Mouse (Mus musculus): Measurements from ENCODE around the gene Trim54. TPM values are rescaled to one million over a fixed set of nuclear protein-coding genes. Genes with fewer than 3 reads are reported as not detected.

Trim54 gene
- polyA plus RNA-seq, 1 experiment from 2014 or later = not detected

- Histone ChIP-seq H3K9me3 (no peaks in the 10 kb centered on the region), H3K27ac (no peak overlapping the region), H3K27me3 (ENCODE audit: poor library complexity, severe bottlenecking) (peaks cover 77% of the 10 kb centered on the region), H3K4me3 (no peak overlapping the region), H3K4me1 (peaks cover 33% of the 10 kb centered on the region), H3K36me3 (replicated peaks) (no peaks in the 10 kb centered on the region)
- 81% methylated on average over 2 of the region's 2 CpGs for WGBS
- DNase-seq (ENCODE audit: extremely low spot score, low spot score) = no peak
These were observed 29.4 kb upstream of the Trim54 start for GRCm38 (mm10) chr5:31087131-31087530.

DNA sequence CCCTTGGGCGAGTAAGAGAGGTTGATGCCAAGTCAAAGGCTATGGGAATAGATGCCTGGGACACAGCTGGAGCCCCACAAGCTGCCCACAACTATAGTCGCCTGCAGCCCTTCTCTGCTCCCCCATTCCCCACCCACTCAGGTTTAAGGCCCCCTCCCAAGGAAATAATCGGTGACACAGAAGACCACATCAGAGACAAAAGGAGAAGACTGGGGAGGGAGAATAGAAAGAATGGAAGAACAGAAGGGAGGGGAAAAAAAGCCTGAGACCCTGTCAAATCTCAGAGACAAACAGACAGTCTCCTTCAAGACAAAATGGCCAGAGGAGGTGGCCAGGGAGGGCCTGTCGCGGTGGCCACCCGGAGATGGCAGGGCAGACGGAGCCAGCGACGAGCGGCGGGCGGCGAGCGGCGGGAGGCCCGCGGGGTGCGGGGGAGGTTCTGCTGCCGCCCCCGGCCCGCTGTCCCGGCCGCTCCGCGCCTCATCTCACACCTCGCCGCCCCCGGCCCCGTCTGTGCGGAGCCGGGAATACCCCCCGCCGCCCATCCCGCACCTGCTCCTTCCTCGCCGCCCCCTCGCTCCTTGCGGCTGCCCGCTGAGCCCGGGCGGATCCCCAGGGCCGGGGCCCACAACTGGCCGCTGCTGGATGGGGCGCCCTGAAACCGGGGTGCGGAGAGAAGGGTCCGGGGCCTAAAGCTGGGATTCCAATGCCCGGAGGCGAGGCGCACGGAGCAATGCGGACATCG is 24.1 kb upstream of the Trim54 start:
- Histone ChIP-seq H3K4me1 (peaks cover 44% of the 10 kb centered on the region), H3K27me3 (ENCODE audit: poor library complexity, severe bottlenecking) (peaks cover 100% of the 10 kb centered on the region), H3K27ac (0 out of 2 replicates have a peak overlapping the region, but pooled peaks have one; percentile 11), H3K4me3 (peak overlapping the region; percentile 52), H3K9me3 (no peaks in the 10 kb centered on the region), H3K36me3 (replicated peaks) (no peaks in the 10 kb centered on the region)
- 2% methylated on average over 45 of the region's 53 CpGs for WGBS
- no peak for DNase-seq (ENCODE audit: extremely low spot score, low spot score)

DNA sequence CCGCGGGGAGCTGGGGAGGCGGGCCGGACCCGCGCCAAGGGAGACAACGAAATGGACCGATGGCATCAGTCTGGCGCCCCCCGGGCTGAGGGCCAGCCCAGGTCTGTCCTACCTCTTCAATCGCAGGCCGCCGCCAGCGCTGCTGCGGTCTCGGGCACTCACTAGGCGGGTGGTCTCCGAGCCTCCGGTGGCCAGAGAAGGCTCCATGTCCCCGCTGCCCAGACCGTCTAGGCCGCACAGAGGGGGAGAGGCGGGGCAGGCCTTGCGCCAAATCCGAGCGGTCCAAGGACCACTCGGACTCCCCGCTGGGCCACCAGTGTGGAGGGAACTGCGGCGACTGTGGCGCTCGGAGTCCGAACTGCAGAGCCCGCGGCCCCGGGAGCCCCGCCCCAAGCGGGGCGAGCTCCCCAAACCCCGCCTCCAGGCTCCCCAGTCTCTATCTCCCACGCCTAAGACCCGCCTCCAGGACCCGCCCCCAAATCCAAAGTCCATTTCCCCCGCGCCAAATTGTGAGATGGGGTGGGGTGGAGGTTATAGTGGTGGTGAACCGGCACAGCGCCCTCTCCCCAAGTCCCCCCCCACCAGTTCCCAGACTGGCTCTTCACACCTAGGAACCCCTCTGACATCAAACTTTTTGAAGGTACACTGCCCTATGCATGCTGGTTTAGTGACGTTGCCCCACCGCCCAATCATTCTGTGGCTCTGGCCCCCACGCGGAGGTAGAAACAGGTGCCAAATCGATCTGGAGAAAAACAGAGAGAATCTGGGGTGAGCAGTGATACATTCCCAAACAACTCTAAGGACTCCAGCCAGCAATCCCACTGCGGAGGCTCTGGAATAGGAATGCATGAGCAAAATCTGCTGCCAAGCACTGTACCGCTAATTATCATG is 23.1 kb upstream of the Trim54 start:
- 0 out of 2 replicates have a peak overlapping the region, but pooled peaks have one; percentile 11 for H3K27ac ChIP-seq
- under 1% methylated on average over 54 of the region's 54 CpGs for WGBS
- no peak for DNase-seq (ENCODE audit: extremely low spot score, low spot score)
- H3K27me3 ChIP-seq (ENCODE audit: poor library complexity, severe bottlenecking) = peaks cover 100% of the 10 kb centered on the region
- H3K36me3 ChIP-seq (replicated peaks) = no peaks in the 10 kb centered on the region
- H3K4me3 ChIP-seq = peak overlapping the region; percentile 52
- H3K4me1 ChIP-seq = peaks cover 44% of the 10 kb centered on the region
- H3K9me3 ChIP-seq = no peaks in the 10 kb centered on the region

DNA sequence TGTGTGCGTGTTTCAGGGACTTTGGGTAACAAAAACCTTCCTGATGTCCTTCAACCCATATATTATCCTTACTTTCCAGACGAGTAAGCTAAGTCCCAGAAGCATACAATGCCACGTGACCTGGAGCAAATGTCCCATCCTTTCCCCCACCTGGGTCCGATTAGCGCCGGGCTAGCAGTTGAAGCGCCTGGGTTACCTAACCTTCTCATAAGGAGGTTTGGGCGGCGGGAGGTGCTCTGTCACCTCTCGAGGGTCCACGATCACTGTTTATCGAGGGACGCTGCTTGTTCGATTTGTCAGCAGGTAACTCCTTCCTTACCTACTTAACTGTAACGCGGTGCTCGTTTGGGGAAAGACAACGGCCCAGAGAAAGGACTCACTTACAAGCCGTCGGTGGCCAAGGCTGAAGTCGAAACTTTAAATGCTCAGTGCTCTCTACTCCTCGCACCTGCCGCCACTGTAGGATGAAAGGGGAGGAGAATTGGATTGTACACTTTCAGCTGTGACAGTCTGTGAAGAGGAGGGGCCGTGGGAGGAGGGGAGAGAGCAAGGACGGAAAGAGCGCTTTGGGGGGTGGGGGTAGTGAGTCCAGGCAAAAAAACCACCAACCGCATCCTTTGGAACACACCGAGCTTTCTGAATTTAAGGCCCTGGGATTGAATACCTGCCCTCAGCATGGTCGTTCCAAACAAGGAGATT is 22.3 kb upstream of the Trim54 start:
- 2% methylated on average over 29 of the region's 29 CpGs for WGBS
- no peak overlapping the region for H3K27ac ChIP-seq
- DNase-seq (ENCODE audit: extremely low spot score, low spot score) = peak; percentile 49
- no peaks in the 10 kb centered on the region for H3K36me3 ChIP-seq (replicated peaks)
- H3K27me3 ChIP-seq (ENCODE audit: poor library complexity, severe bottlenecking) = peaks cover 100% of the 10 kb centered on the region
- H3K4me3 ChIP-seq = peak overlapping the region; percentile 52
- no peaks in the 10 kb centered on the region for H3K9me3 ChIP-seq
- H3K4me1 ChIP-seq = peaks cover 44% of the 10 kb centered on the region

DNA sequence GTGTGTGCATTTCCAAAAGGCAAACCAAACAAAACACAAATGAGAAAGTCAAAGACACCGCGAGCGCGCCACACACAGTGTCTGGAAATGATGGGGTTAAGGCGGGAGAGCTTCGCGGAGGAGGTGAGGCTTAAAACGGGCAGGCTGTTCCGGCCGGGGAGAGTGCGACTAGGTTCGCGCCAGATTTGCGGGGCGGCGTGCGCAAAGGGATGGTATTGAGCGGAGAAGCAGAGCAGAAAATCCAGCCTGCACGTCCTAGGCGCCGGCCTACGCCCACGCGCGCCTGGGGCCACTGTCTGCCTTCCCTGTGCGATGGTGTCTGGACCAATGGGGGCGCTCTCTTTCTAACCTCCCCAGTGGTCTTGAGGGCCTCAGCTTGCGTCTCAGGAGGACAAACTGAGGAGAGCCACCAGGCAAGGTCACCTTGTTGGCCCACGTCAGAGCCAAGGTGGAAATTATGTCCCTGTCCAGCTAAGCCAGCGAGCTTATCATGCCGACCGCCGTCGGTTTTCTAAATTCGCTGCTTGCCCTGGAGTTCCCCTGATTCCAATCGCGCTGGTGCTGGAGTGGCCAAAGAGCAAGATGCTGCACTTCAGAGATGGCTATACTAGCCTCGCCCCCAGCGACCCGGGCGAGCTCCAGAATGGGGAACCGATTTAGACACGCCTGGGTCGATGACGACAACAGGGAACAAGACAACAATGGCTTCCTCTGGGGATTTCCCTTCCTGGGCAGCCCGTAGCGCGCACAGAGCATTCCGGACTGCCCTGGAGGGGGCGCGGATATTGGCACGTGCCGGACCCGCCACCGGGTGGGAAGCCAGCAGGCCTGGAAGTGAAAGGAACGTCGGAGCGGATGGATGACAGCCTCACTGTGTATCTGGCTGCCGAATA is 21.5 kb upstream of the Trim54 start:
- peaks cover 94% of the 10 kb centered on the region for H3K27me3 ChIP-seq (ENCODE audit: poor library complexity, severe bottlenecking)
- no peak overlapping the region for H3K27ac ChIP-seq
- WGBS = under 1% methylated on average over 59 of the region's 59 CpGs
- peaks cover 44% of the 10 kb centered on the region for H3K4me1 ChIP-seq
- DNase-seq (ENCODE audit: extremely low spot score, low spot score) = peak; percentile 46
- H3K9me3 ChIP-seq = no peaks in the 10 kb centered on the region
- H3K4me3 ChIP-seq = peak overlapping the region; percentile 52
- no peaks in the 10 kb centered on the region for H3K36me3 ChIP-seq (replicated peaks)

- no peak for DNase-seq (ENCODE audit: extremely low spot score, low spot score)
- 26% methylated on average over 11 of the region's 11 CpGs for WGBS
- Histone ChIP-seq H3K9me3 (no peaks in the 10 kb centered on the region), H3K4me3 (peak overlapping the region; percentile 52), H3K36me3 (replicated peaks) (no peaks in the 10 kb centered on the region), H3K27ac (no peak overlapping the region), H3K27me3 (ENCODE audit: poor library complexity, severe bottlenecking) (peaks cover 85% of the 10 kb centered on the region), H3K4me1 (peaks cover 44% of the 10 kb centered on the region)
These were observed 20.6 kb upstream of the Trim54 start for GRCm38 (mm10) chr5:31095711-31096480.

DNA sequence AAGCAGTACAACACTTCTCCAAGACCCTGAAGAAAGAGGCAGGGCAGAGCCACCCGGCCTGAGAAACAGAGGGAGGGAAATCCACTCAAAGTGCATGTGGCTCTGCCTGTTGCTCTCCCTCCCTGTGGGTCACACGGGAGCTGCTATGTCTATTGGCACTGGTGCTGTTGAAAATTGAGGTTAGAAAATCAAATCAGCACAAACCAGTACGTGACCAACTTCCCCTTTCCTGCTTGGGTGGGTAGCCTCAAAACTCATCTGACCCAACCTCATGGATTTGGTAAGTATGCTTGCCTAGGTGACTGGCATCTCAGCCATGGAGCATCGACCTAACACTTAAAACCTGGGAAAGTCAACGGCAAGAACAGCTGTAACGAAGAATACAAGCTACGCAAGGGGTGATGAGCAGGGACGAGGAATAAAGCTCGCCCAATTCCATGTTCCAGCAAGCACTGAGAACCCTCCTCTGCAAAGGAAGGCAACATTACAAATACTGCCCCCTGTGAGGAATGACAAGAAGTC is 10.6 kb upstream of the Trim54 start, which contains the start of gene Dnajc5g:
Gene Dnajc5g, plus strand, starts transcription at position 472 of the 522 bp plus-strand sequence.
- 88% methylated on average over 9 of the region's 9 CpGs for WGBS
- H3K27ac ChIP-seq = no peak within 1 kb of the TSS
- H3K27me3 ChIP-seq (ENCODE audit: poor library complexity, severe bottlenecking) = no peaks in the 10 kb centered on the region
- H3K9me3 ChIP-seq = no peaks in the 10 kb centered on the region
- no peak within 1 kb of the TSS for H3K4me3 ChIP-seq
- H3K4me1 ChIP-seq = no peaks in the 10 kb centered on the region
- no peak for DNase-seq (ENCODE audit: extremely low spot score, low spot score)
- no peaks in the 10 kb centered on the region for H3K36me3 ChIP-seq (replicated peaks)

- DNase-seq (ENCODE audit: extremely low spot score, low spot score) = no peak
- no peaks in the 10 kb centered on the region for H3K27me3 ChIP-seq (ENCODE audit: poor library complexity, severe bottlenecking)
- no peak within 1 kb of the TSS for H3K27ac ChIP-seq
- no peaks in the 10 kb centered on the region for H3K9me3 ChIP-seq
- H3K4me1 ChIP-seq = no peaks in the 10 kb centered on the region
- H3K4me3 ChIP-seq = no peak within 1 kb of the TSS
- H3K36me3 ChIP-seq (replicated peaks) = no peaks in the 10 kb centered on the region
- WGBS = 93% methylated on average over 18 of the region's 18 CpGs
These were observed 8.5 kb upstream of the Trim54 start, which contains the start of gene Slc30a3 for GRCm38 (mm10) chr5:31108000-31108490. Slc30a3 (minus strand) TSS chr5:31108237.

DNA sequence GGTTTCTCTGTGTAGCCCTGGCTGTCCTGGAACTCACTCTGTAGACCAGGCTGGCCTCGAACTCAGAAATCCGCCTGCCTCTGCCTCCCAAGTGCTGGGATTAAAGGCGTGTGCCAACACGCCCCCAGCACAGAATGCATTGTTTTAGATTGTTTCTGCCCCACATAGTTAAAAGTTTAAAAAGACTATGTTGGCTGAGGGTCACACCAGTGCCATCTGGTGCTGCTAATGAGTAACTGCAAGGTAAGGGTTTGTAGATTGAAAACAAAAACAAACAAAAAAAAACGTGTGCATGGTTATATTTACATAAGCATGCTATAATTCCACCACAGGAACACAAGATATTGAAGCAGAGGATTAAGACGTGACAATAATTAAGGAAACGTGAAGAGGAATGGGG is 5.7 kb upstream of the Trim54 start:
- Histone ChIP-seq H3K4me1 (no peaks in the 10 kb centered on the region), H3K9me3 (no peaks in the 10 kb centered on the region), H3K36me3 (replicated peaks) (no peaks in the 10 kb centered on the region), H3K27me3 (ENCODE audit: poor library complexity, severe bottlenecking) (no peaks in the 10 kb centered on the region), H3K4me3 (no peak overlapping the region), H3K27ac (no peak overlapping the region)
- DNase-seq (ENCODE audit: extremely low spot score, low spot score) = no peak
- 42% methylated on average over 7 of the region's 7 CpGs for WGBS

DNA sequence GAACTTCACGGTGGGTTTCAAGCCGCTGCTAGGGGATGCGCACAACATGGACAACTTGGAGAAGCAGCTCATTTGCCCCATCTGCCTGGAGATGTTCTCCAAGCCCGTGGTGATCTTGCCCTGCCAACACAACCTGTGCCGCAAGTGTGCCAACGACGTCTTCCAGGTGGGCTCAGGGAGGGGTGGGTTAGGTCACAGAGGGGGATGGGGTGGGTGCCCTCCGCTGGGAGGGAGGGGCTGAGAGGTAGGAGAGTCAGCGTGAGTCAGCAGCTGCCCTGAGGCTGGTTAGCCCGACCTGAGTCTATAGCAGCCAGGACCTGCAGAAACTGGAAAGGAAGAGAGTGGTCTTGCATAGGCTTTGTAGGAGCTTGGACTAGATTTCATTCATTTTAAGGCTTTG is 400 bp downstream of the Trim54 start:
- no peaks in the 10 kb centered on the region for H3K36me3 ChIP-seq (replicated peaks)
- peaks cover 9% of the 10 kb centered on the region for H3K27me3 ChIP-seq (ENCODE audit: poor library complexity, severe bottlenecking)
- H3K27ac ChIP-seq = no peak overlapping the region
- H3K9me3 ChIP-seq = no peaks in the 10 kb centered on the region
- WGBS = 28% methylated on average over 10 of the region's 10 CpGs
- H3K4me1 ChIP-seq = no peaks in the 10 kb centered on the region
- H3K4me3 ChIP-seq = no peak overlapping the region
- DNase-seq (ENCODE audit: extremely low spot score, low spot score) = no peak

- 90% methylated on average over 8 of the region's 8 CpGs for WGBS
- no peaks in the 10 kb centered on the region for H3K36me3 ChIP-seq (replicated peaks)
- no peak for DNase-seq (ENCODE audit: extremely low spot score, low spot score)
- H3K27ac ChIP-seq = no peak overlapping the region
- H3K27me3 ChIP-seq (ENCODE audit: poor library complexity, severe bottlenecking) = peaks cover 9% of the 10 kb centered on the region
- H3K4me1 ChIP-seq = no peaks in the 10 kb centered on the region
- no peaks in the 10 kb centered on the region for H3K9me3 ChIP-seq
- no peak overlapping the region for H3K4me3 ChIP-seq
These were observed 4.6 kb downstream of the Trim54 start for GRCm38 (mm10) chr5:31121111-31121510.
